Mouse (Mus musculus): ENCODE measurements at regions not wholly inside any gene's neighbourhood (a gene's known extent, or its start where the extent isn't known, plus 50 kb on each side); places are given as distances from the start of the nearest gene placed in this dataset.

DNA sequence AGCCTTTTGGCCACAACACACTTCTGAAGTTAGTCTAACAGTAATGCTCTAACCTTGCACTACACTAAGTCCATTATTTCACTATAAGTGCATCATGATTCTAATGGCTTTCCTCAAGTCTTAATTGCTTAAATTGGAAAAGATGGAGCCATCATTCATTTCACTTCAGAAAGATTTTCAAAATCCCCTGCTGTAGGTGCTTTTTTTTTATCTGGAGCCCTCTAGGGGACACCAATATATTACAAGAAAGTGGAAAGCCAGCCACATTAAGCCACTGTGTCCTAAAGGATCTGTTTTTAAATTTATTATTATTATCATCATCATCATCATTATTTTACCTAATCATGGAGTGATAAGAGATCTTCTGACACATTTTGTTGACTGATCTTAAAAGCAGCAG, 783.7 kb upstream of the Ddx18 start:
- TF ChIP-seq POLR2A (IDR thresholded peaks at IDR 0.05; ENCODE audit: insufficient read length, low read depth) (no peak), TCF12 (IDR thresholded peaks at IDR 0.05; ENCODE audit: insufficient read depth, poor library complexity, severe bottlenecking) (no peak), SRF (IDR thresholded peaks at IDR 0.05; ENCODE audit: control insufficient read depth, insufficient read length, low read depth) (no peak), TCF3 (IDR thresholded peaks at IDR 0.05; ENCODE audit: insufficient read length, low read depth) (no peak), USF1 (IDR thresholded peaks at IDR 0.05; ENCODE audit: low read depth) (no peak), MAX (IDR thresholded peaks at IDR 0.05; ENCODE audit: low read depth) (no peak), MYOD1 (IDR thresholded peaks at IDR 0.05; ENCODE audit: control insufficient read depth in 1 of 3, insufficient read length in 2 of 3, low read depth in 2 of 3) (no peak)

GRCm38 (mm10) chr1:122333267-122333666, 765.5 kb upstream of the Ddx18 start:
- H3K4me3 ChIP-seq = no peak overlapping the region
- no peak overlapping the region for H3K4me2 ChIP-seq (ENCODE audit: low read depth)
- no peak overlapping the region for H3ac ChIP-seq (ENCODE audit: control insufficient read depth, insufficient read length)
- no peaks in the 10 kb centered on the region for H3K79me2 ChIP-seq (ENCODE audit: control insufficient read depth, insufficient read depth)
- no peak for TF ChIP-seq E2F4 (IDR thresholded peaks at IDR 0.05; ENCODE audit: insufficient read depth)
- H3K27me3 ChIP-seq (ENCODE audit: control insufficient read depth, insufficient read depth, insufficient read length) = no peaks in the 10 kb centered on the region
- no peaks in the 10 kb centered on the region for H3K36me3 ChIP-seq (ENCODE audit: control insufficient read depth, insufficient read depth)

More for the DNA sequence above, 783.7 kb upstream of the Ddx18 start:
- Histone ChIP-seq H3K4me2 (ENCODE audit: low read depth) (no peak overlapping the region), H3K36me3 (ENCODE audit: control insufficient read depth, insufficient read depth) (no peaks in the 10 kb centered on the region), H3K79me2 (ENCODE audit: control insufficient read depth, insufficient read depth) (no peaks in the 10 kb centered on the region), H3ac (ENCODE audit: control insufficient read depth, insufficient read length) (no peak overlapping the region), H3K27me3 (ENCODE audit: control insufficient read depth, insufficient read depth, insufficient read length) (no peaks in the 10 kb centered on the region), H3K4me3 (no peak overlapping the region)

- H3K79me2 ChIP-seq (ENCODE audit: control insufficient read depth, insufficient read depth) = no peaks in the 10 kb centered on the region
- no peaks in the 10 kb centered on the region for H3K36me3 ChIP-seq (ENCODE audit: control insufficient read depth, insufficient read depth)
- no peak overlapping the region for H3ac ChIP-seq (ENCODE audit: control insufficient read depth, insufficient read length)
- no peak overlapping the region for H3K4me2 ChIP-seq (ENCODE audit: low read depth)
- H3K27me3 ChIP-seq (ENCODE audit: control insufficient read depth, insufficient read depth, insufficient read length) = no peaks in the 10 kb centered on the region
- no peak overlapping the region for H3K4me3 ChIP-seq
- TF ChIP-seq TCF3 (IDR thresholded peaks at IDR 0.05; ENCODE audit: insufficient read length, low read depth) = no peak
- TF ChIP-seq TCF12 (IDR thresholded peaks at IDR 0.05; ENCODE audit: insufficient read depth, poor library complexity, severe bottlenecking) = no peak
- TF ChIP-seq POLR2AphosphoS2 (IDR thresholded peaks at IDR 0.05; ENCODE audit: insufficient read length, low read depth) = no peak
- TF ChIP-seq CEBPB (IDR thresholded peaks at IDR 0.05; ENCODE audit: insufficient read depth, poor library complexity, severe bottlenecking) = no peak
- TF ChIP-seq POLR2A (IDR thresholded peaks at IDR 0.05; ENCODE audit: insufficient read length, low read depth) = no peak
- no peak for TF ChIP-seq MYOG (IDR thresholded peaks at IDR 0.05; ENCODE audit: control insufficient read depth in 1 of 3, insufficient read depth in 1 of 3, insufficient read length in 2 of 3, low read depth in 2 of 3)
- TF ChIP-seq REST (IDR thresholded peaks at IDR 0.05; ENCODE audit: insufficient read depth, insufficient read length) = no peak
- TF ChIP-seq MYOD1 (IDR thresholded peaks at IDR 0.05; ENCODE audit: control insufficient read depth in 1 of 3, insufficient read length in 2 of 3, low read depth in 2 of 3) = no peak
- TF ChIP-seq E2F4 (IDR thresholded peaks at IDR 0.05; ENCODE audit: insufficient read depth) = no peak
Measured at GRCm38 (mm10) chr1:122328276-122328675, 760.5 kb upstream of the Ddx18 start.

All from myocyte (in vitro differentiated cells).